Mouse (Mus musculus) liver, adult 2 months (tissue): ENCODE measurements around the gene Ino80d.

Experiments
- CTCF ChIP-seq: fragments of 200-500 bp; IDR thresholded peaks from 2 replicates; pipeline ENCODE4 v1.5.1; 2011; ENCODE audit warnings: low read depth, low read length, control low read depth
- POLR2A ChIP-seq: fragments of 200-500 bp; IDR thresholded peaks from 2 replicates; pipeline ENCODE4 v1.6.1; 2011; ENCODE audit warnings: low read length, control low read depth; ENCODE audit not compliant: insufficient read depth; ENCODE audit errors: extremely low read depth

GRCm38 (mm10) chr1:63120382-63120781 lies 5.9 kb upstream of the Ino80d start:
- TF ChIP-seq POLR2A: no peak
- no peak for TF ChIP-seq CTCF
